Mouse (Mus musculus): ENCODE results near the gene Elavl3. TPM values are rescaled to one million over a fixed set of nuclear protein-coding genes. Genes with fewer than 3 reads are reported as not detected.

Elavl3 gene
- polyA plus RNA-seq, 1 experiment from 2014 or later = 14.8 TPM

- Histone ChIP-seq H3K27ac (peak overlapping the region; percentile 26; the same call in 1 of the 2 replicates), H3K36me3 (replicated peaks) (peaks cover 51% of the 10 kb centered on the region), H3K27me3 (ENCODE audit: poor library complexity, severe bottlenecking) (no peaks in the 10 kb centered on the region), H3K4me1 (peaks cover 39% of the 10 kb centered on the region), H3K9me3 (no peaks in the 10 kb centered on the region), H3K4me3 (no peak overlapping the region)
- no peak for DNase-seq (ENCODE audit: extremely low spot score, low spot score)
- WGBS = 58% methylated on average over 8 of the region's 8 CpGs
Observed at GRCm38 (mm10) chr9:22024592-22024991, 27.2 kb downstream of the Elavl3 start.

- Histone ChIP-seq H3K27ac (no peak overlapping the region), H3K4me1 (peaks cover 21% of the 10 kb centered on the region), H3K9me3 (no peaks in the 10 kb centered on the region), H3K27me3 (ENCODE audit: poor library complexity, severe bottlenecking) (no peaks in the 10 kb centered on the region), H3K36me3 (replicated peaks) (peaks cover 57% of the 10 kb centered on the region), H3K4me3 (no peak overlapping the region)
- DNase-seq (ENCODE audit: extremely low spot score, low spot score) = no peak
- 83% methylated on average over 7 of the region's 7 CpGs for WGBS
Observed at GRCm38 (mm10) chr9:22017208-22017825, 34.5 kb downstream of the Elavl3 start.

- peaks cover 65% of the 10 kb centered on the region for H3K36me3 ChIP-seq (replicated peaks)
- H3K4me3 ChIP-seq = no peak overlapping the region
- no peak overlapping the region for H3K27ac ChIP-seq
- no peaks in the 10 kb centered on the region for H3K27me3 ChIP-seq (ENCODE audit: poor library complexity, severe bottlenecking)
- H3K9me3 ChIP-seq = no peaks in the 10 kb centered on the region
- peaks cover 21% of the 10 kb centered on the region for H3K4me1 ChIP-seq
- WGBS = 67% methylated on average over 10 of the region's 10 CpGs
- no peak for DNase-seq (ENCODE audit: extremely low spot score, low spot score)
Observed at GRCm38 (mm10) chr9:22016245-22016644, 35.6 kb downstream of the Elavl3 start.

- Histone ChIP-seq H3K27me3 (ENCODE audit: poor library complexity, severe bottlenecking) (no peaks in the 10 kb centered on the region), H3K4me1 (peaks cover 13% of the 10 kb centered on the region), H3K36me3 (replicated peaks) (peaks cover 86% of the 10 kb centered on the region), H3K9me3 (no peaks in the 10 kb centered on the region), H3K27ac (no peak overlapping the region), H3K4me3 (no peak overlapping the region)
- no peak for DNase-seq (ENCODE audit: extremely low spot score, low spot score)
- WGBS = 93% methylated on average over 13 of the region's 13 CpGs
Observed at GRCm38 (mm10) chr9:22012731-22013130, 39.1 kb downstream of the Elavl3 start.

GRCm38 (mm10) chr9:22011055-22011454 is 40.8 kb downstream of the Elavl3 start:
- Histone ChIP-seq H3K9me3 (no peaks in the 10 kb centered on the region), H3K4me1 (peaks cover 6% of the 10 kb centered on the region), H3K4me3 (no peak overlapping the region), H3K27me3 (ENCODE audit: poor library complexity, severe bottlenecking) (no peaks in the 10 kb centered on the region), H3K27ac (no peak overlapping the region), H3K36me3 (replicated peaks) (peaks cover 95% of the 10 kb centered on the region)
- no peak for DNase-seq (ENCODE audit: extremely low spot score, low spot score)
- 93% methylated on average over 5 of the region's 5 CpGs for WGBS

GRCm38 (mm10) chr9:22004546-22004945 is 47.3 kb downstream of the Elavl3 start:
- no peak for DNase-seq (ENCODE audit: extremely low spot score, low spot score)
- Histone ChIP-seq H3K27ac (no peak overlapping the region), H3K36me3 (replicated peaks) (peaks cover 60% of the 10 kb centered on the region), H3K9me3 (no peaks in the 10 kb centered on the region), H3K4me1 (peaks cover 30% of the 10 kb centered on the region), H3K4me3 (peak overlapping the region; percentile 82; the same call in 1 of the 2 replicates), H3K27me3 (ENCODE audit: poor library complexity, severe bottlenecking) (no peaks in the 10 kb centered on the region)
- 93% methylated on average over 12 of the region's 12 CpGs for WGBS

GRCm38 (mm10) chr9:22003163-22003554 is 48.7 kb downstream of the Elavl3 start:
- Histone ChIP-seq H3K36me3 (replicated peaks) (peaks cover 46% of the 10 kb centered on the region), H3K4me1 (peaks cover 30% of the 10 kb centered on the region), H3K9me3 (no peaks in the 10 kb centered on the region), H3K4me3 (peak overlapping the region; percentile 82), H3K27me3 (ENCODE audit: poor library complexity, severe bottlenecking) (no peaks in the 10 kb centered on the region), H3K27ac (peak overlapping the region; percentile 87)
- no peak for DNase-seq (ENCODE audit: extremely low spot score, low spot score)
- under 1% methylated on average over 18 of the region's 18 CpGs for whole genome bisulfite sequencing

- 5% methylated on average over 57 of the region's 57 CpGs for WGBS
- Histone ChIP-seq H3K4me3 (peak within 1 kb of the TSS; percentile 82), H3K27ac (peak within 1 kb of the TSS; percentile 87), H3K36me3 (replicated peaks) (peaks cover 39% of the 10 kb centered on the region), H3K4me1 (peaks cover 30% of the 10 kb centered on the region), H3K27me3 (ENCODE audit: poor library complexity, severe bottlenecking) (no peaks in the 10 kb centered on the region), H3K9me3 (no peaks in the 10 kb centered on the region)
- DNase-seq (ENCODE audit: extremely low spot score, low spot score) = peak; percentile 100
Observed at GRCm38 (mm10) chr9:22002194-22003162, 49.3 kb downstream of the Elavl3 start, which contains the start of the genes Ccdc151 and Prkcsh. Gene Ccdc151, minus strand, starts transcription at chr9:22002634. Gene Prkcsh, plus strand, starts transcription at chr9:22002806.

GRCm38 (mm10) chr9:22001633-22002032 is 50.2 kb downstream of the Elavl3 start:
- no peaks in the 10 kb centered on the region for H3K27me3 ChIP-seq (ENCODE audit: poor library complexity, severe bottlenecking)
- H3K4me1 ChIP-seq = peaks cover 30% of the 10 kb centered on the region
- DNase-seq (ENCODE audit: extremely low spot score, low spot score) = no peak
- H3K9me3 ChIP-seq = no peaks in the 10 kb centered on the region
- 85% methylated on average over 4 of the region's 4 CpGs for WGBS
- peak overlapping the region; percentile 82; the same call in 1 of the 2 replicates for H3K4me3 ChIP-seq
- peaks cover 30% of the 10 kb centered on the region for H3K36me3 ChIP-seq (replicated peaks)
- no peak overlapping the region for H3K27ac ChIP-seq

GRCm38 (mm10) chr9:22000296-22000695 is 51.5 kb downstream of the Elavl3 start:
- no peaks in the 10 kb centered on the region for H3K27me3 ChIP-seq (ENCODE audit: poor library complexity, severe bottlenecking)
- 92% methylated on average over 6 of the region's 6 CpGs for WGBS
- no peak for DNase-seq (ENCODE audit: extremely low spot score, low spot score)
- peaks cover 17% of the 10 kb centered on the region for H3K36me3 ChIP-seq (replicated peaks)
- H3K9me3 ChIP-seq = no peaks in the 10 kb centered on the region
- peaks cover 30% of the 10 kb centered on the region for H3K4me1 ChIP-seq
- H3K4me3 ChIP-seq = no peak overlapping the region
- H3K27ac ChIP-seq = no peak overlapping the region

GRCm38 (mm10) chr9:21996178-21996867 is 55.5 kb downstream of the Elavl3 start:
- no peak overlapping the region for H3K27ac ChIP-seq
- no peaks in the 10 kb centered on the region; the same call in 1 of the 2 replicates for H3K4me1 ChIP-seq
- H3K27me3 ChIP-seq (ENCODE audit: poor library complexity, severe bottlenecking) = peaks cover 25% of the 10 kb centered on the region
- no peaks in the 10 kb centered on the region for H3K9me3 ChIP-seq
- H3K4me3 ChIP-seq = no peak overlapping the region
- 85% methylated on average over 3 of the region's 3 CpGs for WGBS
- no peaks in the 10 kb centered on the region for H3K36me3 ChIP-seq (replicated peaks)
- DNase-seq (ENCODE audit: extremely low spot score, low spot score) = no peak

- Histone ChIP-seq H3K4me1 (peaks cover 33% of the 10 kb centered on the region), H3K4me3 (no peak overlapping the region), H3K27ac (no peak overlapping the region), H3K27me3 (ENCODE audit: poor library complexity, severe bottlenecking) (peaks cover 66% of the 10 kb centered on the region), H3K36me3 (replicated peaks) (no peaks in the 10 kb centered on the region), H3K9me3 (no peaks in the 10 kb centered on the region)
- WGBS = 83% methylated on average over 4 of the region's 4 CpGs
- DNase-seq (ENCODE audit: extremely low spot score, low spot score) = no peak
Observed at GRCm38 (mm10) chr9:21992227-21992626, 59.6 kb downstream of the Elavl3 start.

Data from forebrain, embryonic 10.5 days (tissue).